Comparison of ENCODE assay signal across 8 mouse cellular contexts in genomic region chr9:43920053-43920754, GRCm38 (mm10).
DNase-seq lines count a peak whose midpoint lies in the region; ATAC-seq and TF ChIP-seq lines count a peak whose summit lies in the region.

No protein-coding gene starts in this region.

- dilution Hi-C loops in CH12.LX (cut with MboI; ENCODE audit: extremely low pct_ligation_motif_present, extremely low pct_unique_long_range_greater_than_20kb, low sequenced_read_pairs): no loop called here

- no peaks in the 10 kb centered on the region for H3K9me3 ChIP-seq in CH12.LX (replicated peaks; ENCODE audit: low read length)
- no peaks in the 10 kb centered on the region for H3K9me3 ChIP-seq in forebrain, embryonic 12.5 days
- H3K9me3 ChIP-seq in heart, embryonic 15.5 days (replicated peaks): no peaks in the 10 kb centered on the region
- no peaks in the 10 kb centered on the region for H3K9me3 ChIP-seq in liver, embryonic 11.5 days (ENCODE audit: control insufficient read depth, low read length)

- no peak overlapping the region for H3K9ac ChIP-seq in CH12.LX (ENCODE audit: insufficient read depth, low read depth)
- peak overlapping the region; percentile 29; the same call in 1 of the 2 replicates for H3K9ac ChIP-seq in forebrain, embryonic 12.5 days
- no peak overlapping the region for H3K9ac ChIP-seq in heart, embryonic 15.5 days
- H3K9ac ChIP-seq in liver, embryonic 11.5 days (ENCODE audit: low read depth, low read length): no peak overlapping the region

- H3K36me3 ChIP-seq in CH12.LX (replicated peaks in 1 of 2; ENCODE audit: control insufficient read depth in 1 of 2, insufficient read depth in 1 of 2, low read length in 1 of 2): no peaks in the 10 kb centered on the region
- no peaks in the 10 kb centered on the region for H3K36me3 ChIP-seq in forebrain, embryonic 12.5 days (replicated peaks)
- no peaks in the 10 kb centered on the region for H3K36me3 ChIP-seq in heart, embryonic 15.5 days
- no peaks in the 10 kb centered on the region for H3K36me3 ChIP-seq in liver, embryonic 11.5 days (ENCODE audit: control insufficient read depth, insufficient read depth, low read length)
- no peaks in the 10 kb centered on the region for H3K36me3 ChIP-seq in thymus, adult 2 months (ENCODE audit: control insufficient read depth, insufficient read depth, low read length)

- peak; percentile 36 to 81 for TF ChIP-seq CTCF in CH12.LX (conservative IDR thresholded peaks at IDR 0.05 in 1 of 2, IDR thresholded peaks at IDR 0.05 in 1 of 2; ENCODE audit: low read depth in 2 of 2, low read length in 2 of 2)
- TF ChIP-seq CTCF in thymus, adult 2 months (IDR thresholded peaks at IDR 0.05; ENCODE audit: borderline replicate concordance, control insufficient read depth, extremely low read depth, insufficient read depth, low read length, poor library complexity): peak; percentile 93

- H3K27me3 ChIP-seq in CH12.LX (replicated peaks): peaks cover 91% of the 10 kb centered on the region
- H3K27me3 ChIP-seq in forebrain, embryonic 12.5 days: peaks cover 52% of the 10 kb centered on the region
- H3K27me3 ChIP-seq in heart, embryonic 15.5 days: peaks cover 69% of the 10 kb centered on the region
- H3K27me3 ChIP-seq in liver, embryonic 11.5 days (replicated peaks; ENCODE audit: control insufficient read depth, insufficient read depth, low read length): peaks cover 18% of the 10 kb centered on the region
- no peaks in the 10 kb centered on the region; the same call in 1 of the 2 replicates for H3K27me3 ChIP-seq in thymus, adult 2 months (ENCODE audit: control insufficient read depth, insufficient read depth, low read length)

- no peak for TF ChIP-seq EP300 in CH12.LX (IDR thresholded peaks at IDR 0.05; ENCODE audit: low read length)

- 5% methylated on average over 24 of the region's 24 CpGs for WGBS in forebrain, embryonic 12.5 days
- 14% methylated on average over 24 of the region's 24 CpGs for WGBS in heart, embryonic 15.5 days
- WGBS in liver, embryonic 11.5 days: 19% methylated on average over 24 of the region's 24 CpGs
- 20% methylated on average over 24 of the region's 24 CpGs for WGBS in thymus, adult 2 months

- no peaks in the 10 kb centered on the region for H3K79me2 ChIP-seq in CH12.LX (replicated peaks; ENCODE audit: control insufficient read depth, extremely low read depth, insufficient read depth, poor library complexity, severe bottlenecking)

- in situ Hi-C loops in CH12.LX (cut with MboI; ENCODE audit: low pct_ligation_motif_present, low pct_unique_long_range_greater_than_20kb, low sequenced_read_pairs): no loop called here

- TF ChIP-seq RAD21 in CH12.LX (IDR thresholded peaks at IDR 0.05; ENCODE audit: low read depth, low read length): peak; percentile 48

- no peak overlapping the region for H3K4me3 ChIP-seq in CH12.LX (replicated peaks in 1 of 3; ENCODE audit: low read depth in 2 of 3, low read length in 2 of 3, poor library complexity in 1 of 3)
- no peak overlapping the region for H3K4me3 ChIP-seq in forebrain, embryonic 12.5 days (replicated peaks)
- no peak overlapping the region for H3K4me3 ChIP-seq in heart, embryonic 15.5 days
- H3K4me3 ChIP-seq in liver, embryonic 11.5 days (ENCODE audit: low read depth, low read length): no peak overlapping the region
- H3K4me3 ChIP-seq in thymus, adult 2 months (ENCODE audit: control insufficient read depth, insufficient read depth, low read length): no peak overlapping the region

- DNase-seq in CH12.LX (ENCODE audit: extremely low read depth): peak; percentile 13
- peak; percentile 82 for DNase-seq in kidney, postnatal 14 days
- peak; percentile 64 for DNase-seq in liver, embryonic 11.5 days (ENCODE audit: low spot score)
- DNase-seq in ovary, adult 18-20 months (ENCODE audit: low spot score): peak; percentile 32
- DNase-seq in thymus, adult 2 months: peak; percentile 53

- no peak for TF ChIP-seq POLR2A in CH12.LX (IDR thresholded peaks at IDR 0.05; ENCODE audit: low read depth, low read length)
- TF ChIP-seq POLR2A in thymus, adult 2 months (IDR thresholded peaks at IDR 0.05; ENCODE audit: control insufficient read depth, extremely low read depth, insufficient read depth, low read length, poor library complexity): no peak

- H3K27ac ChIP-seq in CH12.LX (ENCODE audit: insufficient read depth, low read depth): no peak overlapping the region
- H3K27ac ChIP-seq in forebrain, embryonic 12.5 days: peak overlapping the region; percentile 83
- H3K27ac ChIP-seq in heart, embryonic 15.5 days: no peak overlapping the region
- H3K27ac ChIP-seq in liver, embryonic 11.5 days (ENCODE audit: low read depth, low read length): no peak overlapping the region
- no peak overlapping the region for H3K27ac ChIP-seq in thymus, adult 2 months (ENCODE audit: control insufficient read depth, insufficient read depth, low read length)

- peaks cover 6 to 7% of the 10 kb centered on the region in 2 experiments for H3K4me1 ChIP-seq in CH12.LX (ENCODE audit: control insufficient read depth in 1 of 2, insufficient read depth in 2 of 2)
- H3K4me1 ChIP-seq in forebrain, embryonic 12.5 days: peaks cover 53% of the 10 kb centered on the region
- H3K4me1 ChIP-seq in heart, embryonic 15.5 days (replicated peaks): peaks cover 5% of the 10 kb centered on the region
- no peaks in the 10 kb centered on the region for H3K4me1 ChIP-seq in liver, embryonic 11.5 days (replicated peaks; ENCODE audit: control insufficient read depth, insufficient read depth, low read length)
- H3K4me1 ChIP-seq in thymus, adult 2 months (replicated peaks; ENCODE audit: control insufficient read depth, insufficient read depth, low read length): no peaks in the 10 kb centered on the region

- no peak overlapping the region for H3K4me2 ChIP-seq in CH12.LX (ENCODE audit: insufficient read depth, low read depth, poor library complexity, severe bottlenecking)
- peak overlapping the region; percentile 37 for H3K4me2 ChIP-seq in forebrain, embryonic 12.5 days
- peak overlapping the region; percentile 25; the same call in 1 of the 2 replicates for H3K4me2 ChIP-seq in heart, embryonic 15.5 days
- H3K4me2 ChIP-seq in liver, embryonic 11.5 days: peak overlapping the region; percentile 20

- ATAC-seq in cerebellum, adult (ENCODE audit: insufficient number of reproducible peaks, low FRiP score, low TSS enrichment): peak; percentile 60; the same call in 1 of the 2 replicates
- ATAC-seq in forebrain, embryonic 12.5 days (ENCODE audit: low FRiP score): peak; percentile 72
- ATAC-seq in heart, embryonic 15.5 days (replicated peaks; ENCODE audit: insufficient number of reproducible peaks, insufficient read depth, low FRiP score, low read depth): no peak
- ATAC-seq in liver, embryonic 11.5 days (replicated peaks; ENCODE audit: low FRiP score): no peak

TF ChIP-seq in CH12.LX, 34 proteins besides CTCF, POLR2A, EP300 and RAD21:
- TF ChIP-seq SMC3 (IDR thresholded peaks at IDR 0.05; ENCODE audit: low read depth, low read length) (peak; percentile 63), ELF1 (IDR thresholded peaks at IDR 0.05; ENCODE audit: low read depth, low read length) (no peak)

Comparison
In these comparisons a context has a peak if more than half of its experiments do, and no peak if none do; other contexts are left out.
1. DNase-seq: peak in every context shown above with its lines; median percentile 82 in kidney, postnatal 14 days; 64 in liver, embryonic 11.5 days; 53 in thymus, adult 2 months; 32 in ovary, adult 18-20 months; 13 in CH12.LX.
2. ATAC-seq: peak in cerebellum, adult (single experiment) and forebrain, embryonic 12.5 days (single experiment); none in heart, embryonic 15.5 days (single experiment) and liver, embryonic 11.5 days (single experiment).